Mouse (Mus musculus): ENCODE results near the gene Nat10.

- TF ChIP-seq CTCF (IDR thresholded peaks at IDR 0.05; ENCODE audit: low read depth) (no peak), EP300 (optimal IDR thresholded peaks at IDR 0.05) (no peak)
Observed at GRCm38 (mm10) chr2:103731423-103731822, 29.6 kb downstream of the Nat10 start.
